Mouse (Mus musculus): ENCODE measurements around the gene Mark3.

- no peak for TF ChIP-seq CTCF (IDR thresholded peaks at IDR 0.05; ENCODE audit: low read depth, low read length)
- no peak for TF ChIP-seq TAL1 (conservative IDR thresholded peaks at IDR 0.05; ENCODE audit: low read depth, low read length)
- TF ChIP-seq GATA1 (IDR thresholded peaks at IDR 0.05; ENCODE audit: borderline replicate concordance, low read length), result no peak
These were observed 104.3 kb downstream of the Mark3 start for GRCm38 (mm10) chr12:111678670-111678933.
